Mouse (Mus musculus): Measurements from ENCODE around the gene Fbxo9.

- TF ChIP-seq CTCF (IDR thresholded peaks at IDR 0.05; ENCODE audit: low read depth), result no peak
- no peak for TF ChIP-seq EP300 (IDR thresholded peaks at IDR 0.05; ENCODE audit: low read depth)
These were observed 54.6 kb downstream of the Fbxo9 start for GRCm38 (mm10) chr9:78054298-78054697.

Measured in heart, postnatal 0 days (tissue).